Mouse (Mus musculus) midbrain, embryonic 13.5 days (tissue): ENCODE results near the gene Tedc2. TPM values are rescaled to one million over a fixed set of nuclear protein-coding genes. Genes with fewer than 3 reads are reported as not detected.

ENCODE experiments used
- ATAC-seq: fragments of 200-750 bp; cut with Nextera tagmentation; 2 replicates; pipeline ENCODE4 v1.8.0; 2017; ENCODE audit warnings: mild to moderate bottlenecking, moderate TSS enrichment, moderate library complexity
- H3K27ac ChIP-seq: fragments of 300-500 bp; sonication (generic); 2 replicates; pipeline ENCODE4 v1.5.1; 2015; ENCODE audit warnings: inconsistent platforms, mild to moderate bottlenecking, moderate library complexity
- H3K27me3 ChIP-seq: fragments of 300-500 bp; sonication (generic); 2 replicates; pipeline ENCODE4 v1.6.1; 2015; ENCODE audit warnings: mild to moderate bottlenecking, inconsistent platforms
- H3K36me3 ChIP-seq: fragments of 300-500 bp; sonication (generic); 2 replicates; pipeline ENCODE4 v1.6.1; 2015; ENCODE audit warnings: mild to moderate bottlenecking, inconsistent platforms
- H3K4me1 ChIP-seq: fragments of 300-500 bp; sonication (generic); replicated peaks from 2 replicates; pipeline ENCODE4 v1.6.1; 2015; ENCODE audit warnings: inconsistent platforms
- H3K4me2 ChIP-seq: fragments of 300-500 bp; sonication (generic); replicated peaks from 2 replicates; pipeline ENCODE4 v1.6.1; 2015; ENCODE audit warnings: moderate library complexity, mild to moderate bottlenecking, inconsistent platforms
- H3K4me3 ChIP-seq: fragments of 300-500 bp; sonication (generic); replicated peaks from 2 replicates; pipeline ENCODE4 v1.5.1; 2015; ENCODE audit warnings: mild to moderate bottlenecking, inconsistent platforms
- H3K9ac ChIP-seq: fragments of 300-500 bp; sonication (generic); replicated peaks from 2 replicates; pipeline ENCODE4 v1.6.1; 2015; ENCODE audit warnings: mild to moderate bottlenecking, inconsistent platforms
- H3K9me3 ChIP-seq: fragments of 300-500 bp; sonication (generic); 2 replicates; pipeline ENCODE4 v1.6.1; 2016; ENCODE audit warnings: mild to moderate bottlenecking, inconsistent platforms
- WGBS: fragments of 180-500 bp; shearing (Covaris S2); methylation state at CpG from one replicate; pipeline ENCODE4 v1.1.7; 2015; 5-methylcytosine and 5-hydroxymethylcytosine counted together
- polyA plus RNA-seq: library from polyadenylated mRNA; unstranded; fragments of >200 nt; fragmentation: Nextera tagmentation; extraction: Ambion mirVana; gene quantifications from 2 replicates; pipeline ENCODE4 v1.2.1, GENCODE M21; 2015

The Tedc2 gene
- polyA plus RNA-seq: 13.9 and 14.4 TPM in 2 replicates

DNA sequence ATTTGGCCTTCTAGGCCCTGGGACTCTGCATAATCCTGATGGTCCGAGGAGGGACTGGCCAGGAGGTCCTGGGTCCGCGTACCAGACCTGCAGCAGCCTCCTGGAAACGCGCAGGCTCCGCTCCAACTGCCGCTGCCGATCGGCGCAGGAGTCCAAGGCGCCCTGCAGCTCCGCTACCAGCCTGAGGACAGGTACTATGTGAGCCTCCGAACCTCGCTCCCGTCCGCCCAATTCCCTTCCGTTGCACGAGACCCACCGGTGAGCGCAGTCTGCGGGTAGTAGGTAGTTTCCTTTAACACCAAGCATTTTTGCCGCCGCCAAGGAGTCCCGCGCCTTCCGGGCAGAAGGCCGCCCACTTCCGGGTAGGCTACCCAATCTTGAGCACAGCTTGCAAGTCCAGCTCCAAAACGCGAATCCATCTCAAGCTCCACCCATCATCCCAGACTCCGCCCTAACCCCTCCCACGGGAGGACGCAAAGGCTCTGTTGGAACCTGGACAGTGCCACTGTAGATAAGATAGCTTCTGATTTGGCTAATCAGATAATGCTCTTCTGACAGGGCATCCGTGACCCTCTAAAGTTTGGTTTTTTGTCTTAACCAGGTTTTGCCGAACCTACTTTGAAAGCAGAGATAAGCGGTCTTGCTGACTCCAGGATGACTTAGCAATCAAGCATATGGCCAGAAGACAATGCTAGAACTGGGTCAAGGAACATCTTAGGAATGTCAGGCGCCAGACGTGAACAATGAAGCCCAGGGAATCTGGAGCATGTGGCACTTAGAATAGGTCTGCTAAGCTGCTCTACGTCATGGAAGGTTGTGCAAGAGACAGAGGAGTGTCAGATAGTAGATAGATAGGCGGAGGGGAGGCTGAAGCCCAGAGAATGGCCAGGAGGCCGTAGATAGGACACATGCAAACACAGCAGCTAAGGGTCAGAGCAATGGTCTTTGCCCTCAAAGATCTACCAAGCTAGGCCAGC lies at the start of gene Tedc2:
Gene Tedc2 (minus strand): TSS at position 417 of the 977 bp plus-strand sequence.
- Histone ChIP-seq H3K27ac (peak within 1 kb of the TSS; percentile 68; the same call in 1 of the 2 replicates), H3K4me2 (peak within 1 kb of the TSS; percentile 97), H3K36me3 (peaks cover 48% of the 10 kb centered on the region), H3K4me1 (peaks cover 18% of the 10 kb centered on the region), H3K4me3 (peak within 1 kb of the TSS; percentile 88), H3K9me3 (no peaks in the 10 kb centered on the region), H3K9ac (peak within 1 kb of the TSS; percentile 85), H3K27me3 (no peaks in the 10 kb centered on the region)
- 4% methylated on average over 41 of the region's 41 CpGs for WGBS
- ATAC-seq: peak; percentile 95

DNA sequence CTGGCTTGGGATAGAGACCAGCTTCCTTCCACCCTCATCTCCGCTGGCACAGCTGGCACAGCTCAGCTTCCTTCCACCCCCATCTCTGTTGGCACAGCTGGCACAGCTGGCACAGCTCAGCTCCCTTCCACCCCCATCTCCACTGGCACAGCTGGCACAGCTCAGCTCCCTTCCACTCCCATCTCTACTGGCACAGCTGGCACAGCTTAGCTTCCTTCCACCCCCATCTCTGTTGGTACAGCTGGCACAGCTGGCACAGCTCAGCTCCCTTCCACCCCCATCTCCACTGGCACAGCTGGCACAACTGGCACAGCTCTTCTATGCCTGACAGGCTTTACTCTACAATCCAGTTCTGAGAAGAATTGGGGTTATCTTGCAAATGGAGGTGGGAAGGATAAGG lies 46.5 kb upstream of the Tedc2 start:
- 86% methylated on average over 1 of the region's 1 CpGs for WGBS
- H3K9me3 ChIP-seq: peaks cover 5% of the 10 kb centered on the region; the same call in 1 of the 2 replicates
- no peaks in the 10 kb centered on the region for H3K4me1 ChIP-seq
- no peak overlapping the region for H3K4me3 ChIP-seq
- no peaks in the 10 kb centered on the region for H3K27me3 ChIP-seq
- no peaks in the 10 kb centered on the region for H3K36me3 ChIP-seq
- ATAC-seq: no peak
- H3K27ac ChIP-seq: no peak overlapping the region
- H3K4me2 ChIP-seq: no peak overlapping the region
- no peak overlapping the region for H3K9ac ChIP-seq

- no peaks in the 10 kb centered on the region for H3K27me3 ChIP-seq
- no peak for ATAC-seq
- 81% methylated on average over 2 of the region's 2 CpGs for WGBS
- no peak overlapping the region for H3K4me2 ChIP-seq
- no peak overlapping the region for H3K9ac ChIP-seq
- no peaks in the 10 kb centered on the region for H3K36me3 ChIP-seq
- no peak overlapping the region for H3K27ac ChIP-seq
- H3K4me3 ChIP-seq: no peak overlapping the region
- no peaks in the 10 kb centered on the region for H3K4me1 ChIP-seq
- no peaks in the 10 kb centered on the region for H3K9me3 ChIP-seq
Observed at GRCm38 (mm10) chr17:24264766-24265165, 44.1 kb upstream of the Tedc2 start.

DNA sequence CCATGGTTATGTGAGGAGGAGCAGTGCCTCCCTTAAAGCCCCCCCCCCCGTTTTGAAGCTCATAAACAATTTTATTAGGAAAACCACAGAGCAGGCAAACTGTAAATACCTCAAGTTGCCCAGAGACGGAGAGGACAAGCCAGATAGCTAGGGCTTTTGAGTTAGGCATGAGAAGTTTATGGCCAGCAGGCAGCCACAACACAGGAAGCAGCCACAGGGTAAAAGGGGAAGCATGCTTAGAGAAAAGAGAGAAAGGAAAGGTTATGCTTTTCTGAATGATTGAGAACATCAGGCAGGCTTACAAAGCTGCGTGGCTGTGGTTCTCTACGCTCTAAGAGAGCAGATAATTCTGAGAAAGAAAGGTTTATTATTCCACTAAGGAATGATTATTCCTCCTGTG lies 39.9 kb upstream of the Tedc2 start:
- no peak overlapping the region for H3K4me3 ChIP-seq
- H3K9ac ChIP-seq: no peak overlapping the region
- no peaks in the 10 kb centered on the region for H3K36me3 ChIP-seq
- 79% methylated on average over 4 of the region's 4 CpGs for WGBS
- H3K27me3 ChIP-seq: no peaks in the 10 kb centered on the region
- no peak for ATAC-seq
- H3K4me1 ChIP-seq: no peaks in the 10 kb centered on the region
- H3K4me2 ChIP-seq: no peak overlapping the region
- no peak overlapping the region for H3K27ac ChIP-seq
- no peaks in the 10 kb centered on the region for H3K9me3 ChIP-seq

DNA sequence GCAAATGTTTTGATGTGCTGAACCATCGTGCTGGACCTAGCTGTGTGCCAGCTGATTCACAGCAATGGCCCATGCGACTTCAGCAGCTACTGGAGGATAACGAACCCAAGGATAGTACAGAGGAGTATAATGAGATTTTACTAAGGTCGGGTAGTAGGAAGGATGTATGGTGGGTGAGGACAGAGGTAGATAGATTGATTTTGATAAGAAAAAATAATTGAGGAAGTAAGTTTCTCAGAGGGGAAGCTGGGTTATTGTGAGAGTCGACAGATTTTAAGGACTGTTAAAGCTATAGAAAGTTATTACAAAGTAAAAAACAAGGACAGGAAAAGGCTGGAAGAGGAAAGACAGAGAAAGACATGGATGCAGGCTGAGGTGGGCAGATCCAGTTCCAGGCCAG lies 39.1 kb upstream of the Tedc2 start:
- Histone ChIP-seq H3K4me1 (no peaks in the 10 kb centered on the region), H3K4me3 (no peak overlapping the region), H3K9ac (no peak overlapping the region), H3K4me2 (no peak overlapping the region), H3K27me3 (no peaks in the 10 kb centered on the region), H3K36me3 (no peaks in the 10 kb centered on the region), H3K27ac (no peak overlapping the region), H3K9me3 (no peaks in the 10 kb centered on the region)
- no peak for ATAC-seq
- 88% methylated on average over 5 of the region's 5 CpGs for WGBS

DNA sequence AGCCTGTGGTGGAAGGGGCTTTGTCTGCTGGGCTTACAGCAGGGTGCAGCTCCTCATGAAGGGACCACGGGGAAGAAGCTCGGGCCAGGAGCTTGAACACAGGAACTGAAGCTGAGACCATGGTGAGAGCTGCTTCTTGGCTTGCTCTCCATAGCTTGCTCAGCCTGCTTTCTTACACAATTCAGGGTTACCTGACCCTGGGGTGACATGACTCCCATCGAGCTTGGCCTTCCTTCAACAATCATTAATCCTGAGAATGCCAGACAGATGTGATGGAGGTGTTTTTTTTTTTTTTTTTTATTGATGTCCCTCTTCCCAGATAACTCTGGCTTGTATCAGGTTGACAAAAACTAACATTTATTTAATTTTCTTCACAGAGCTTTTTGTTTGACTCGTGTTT lies 38.3 kb upstream of the Tedc2 start:
- WGBS: 75% methylated on average over 4 of the region's 4 CpGs
- H3K9ac ChIP-seq: no peak overlapping the region
- H3K4me3 ChIP-seq: no peak overlapping the region
- H3K9me3 ChIP-seq: no peaks in the 10 kb centered on the region
- H3K4me2 ChIP-seq: no peak overlapping the region
- no peaks in the 10 kb centered on the region for H3K36me3 ChIP-seq
- ATAC-seq: no peak
- no peaks in the 10 kb centered on the region for H3K27me3 ChIP-seq
- H3K4me1 ChIP-seq: no peaks in the 10 kb centered on the region
- no peak overlapping the region for H3K27ac ChIP-seq

- no peak for ATAC-seq
- peaks cover 17% of the 10 kb centered on the region for H3K4me1 ChIP-seq
- H3K27me3 ChIP-seq: no peaks in the 10 kb centered on the region
- no peaks in the 10 kb centered on the region for H3K9me3 ChIP-seq
- no peak overlapping the region for H3K9ac ChIP-seq
- peaks cover 13% of the 10 kb centered on the region for H3K36me3 ChIP-seq
- H3K27ac ChIP-seq: no peak overlapping the region
- 96% methylated on average over 2 of the region's 2 CpGs for WGBS
- H3K4me3 ChIP-seq: no peak overlapping the region
- H3K4me2 ChIP-seq: peak overlapping the region; percentile 82; the same call in 1 of the 2 replicates
Observed at GRCm38 (mm10) chr17:24252329-24252728, 31.7 kb upstream of the Tedc2 start.

DNA sequence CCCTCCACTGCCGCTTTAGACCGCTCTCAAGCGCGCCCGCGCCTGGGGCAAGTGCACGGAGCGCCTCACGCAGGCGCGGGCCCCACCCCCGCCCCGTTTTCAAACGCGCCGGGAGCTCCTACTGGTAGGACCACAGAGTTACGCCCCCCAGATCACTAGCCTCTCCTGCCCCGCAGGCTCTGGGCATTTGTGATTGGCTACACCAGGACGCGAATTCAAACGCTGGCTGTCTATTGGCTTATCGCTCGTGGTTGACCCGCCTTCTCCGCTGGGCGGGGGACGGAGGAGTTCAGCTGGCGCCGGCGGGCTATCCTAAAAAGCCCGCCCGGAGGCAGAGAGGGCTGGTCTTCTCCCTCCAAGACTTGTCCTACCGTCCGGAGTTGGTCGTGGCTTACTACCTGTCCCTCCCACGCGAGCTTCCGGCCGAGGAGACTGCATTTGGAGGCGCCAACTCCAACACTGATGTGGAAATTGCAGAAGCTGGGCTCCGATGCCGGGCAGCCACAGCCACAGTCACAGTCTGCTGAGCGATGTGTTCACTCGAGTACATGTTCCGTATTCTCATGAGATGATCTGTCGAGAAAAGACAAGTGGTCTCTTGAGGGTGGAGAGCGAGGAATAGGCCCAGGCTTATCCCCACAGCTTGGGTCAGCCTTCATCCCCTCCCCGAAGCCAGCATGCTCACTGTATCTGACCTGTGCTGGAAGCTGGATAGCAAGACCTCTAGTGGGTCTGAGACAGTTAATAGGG lies 30.8 kb upstream of the Tedc2 start, which contains the start of gene Ccnf:
Gene Ccnf (minus strand): TSS at position 165 of the 750 bp plus-strand sequence.
- H3K4me1 ChIP-seq: peaks cover 17% of the 10 kb centered on the region
- H3K27ac ChIP-seq: peak within 1 kb of the TSS; percentile 77
- WGBS: under 1% methylated on average over 48 of the region's 48 CpGs
- ATAC-seq: peak; percentile 100
- no peaks in the 10 kb centered on the region for H3K9me3 ChIP-seq
- peak within 1 kb of the TSS; percentile 88 for H3K9ac ChIP-seq
- H3K4me2 ChIP-seq: peak within 1 kb of the TSS; percentile 82
- no peaks in the 10 kb centered on the region for H3K27me3 ChIP-seq
- H3K4me3 ChIP-seq: peak within 1 kb of the TSS; percentile 81
- peaks cover 16% of the 10 kb centered on the region for H3K36me3 ChIP-seq

GRCm38 (mm10) chr17:24250988-24251319 lies 30.3 kb upstream of the Tedc2 start:
- WGBS: under 1% methylated on average over 32 of the region's 32 CpGs
- peaks cover 17% of the 10 kb centered on the region for H3K4me1 ChIP-seq
- H3K36me3 ChIP-seq: peaks cover 18% of the 10 kb centered on the region
- peak overlapping the region; percentile 88 for H3K9ac ChIP-seq
- peak overlapping the region; percentile 81 for H3K4me3 ChIP-seq
- no peaks in the 10 kb centered on the region for H3K9me3 ChIP-seq
- peak overlapping the region; percentile 71 for H3K27ac ChIP-seq
- no peaks in the 10 kb centered on the region for H3K27me3 ChIP-seq
- peak overlapping the region; percentile 82 for H3K4me2 ChIP-seq
- no peak for ATAC-seq

DNA sequence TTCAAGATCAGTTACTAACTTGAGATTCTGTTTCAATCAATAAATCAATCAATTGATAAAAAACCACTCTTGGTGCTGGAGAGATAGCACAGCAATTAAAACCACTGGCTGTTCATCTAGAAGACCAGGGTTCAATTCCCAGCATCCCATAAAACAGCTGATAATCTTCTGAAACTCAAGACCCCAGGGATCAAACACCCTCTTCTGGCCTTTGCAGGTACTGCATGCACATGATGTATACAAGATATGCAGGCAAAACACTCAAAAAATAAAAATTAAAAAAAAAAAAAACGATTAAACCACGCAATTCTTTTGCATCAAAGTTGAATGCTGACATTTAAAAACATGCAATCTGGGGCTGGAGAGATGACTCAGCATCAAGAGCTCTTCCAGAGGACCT lies 28.0 kb upstream of the Tedc2 start:
- no peaks in the 10 kb centered on the region for H3K27me3 ChIP-seq
- 97% methylated on average over 2 of the region's 2 CpGs for WGBS
- no peak overlapping the region for H3K9ac ChIP-seq
- no peak for ATAC-seq
- H3K9me3 ChIP-seq: no peaks in the 10 kb centered on the region
- H3K4me2 ChIP-seq: no peak overlapping the region
- peaks cover 17% of the 10 kb centered on the region for H3K4me1 ChIP-seq
- H3K4me3 ChIP-seq: no peak overlapping the region
- H3K36me3 ChIP-seq: peaks cover 36% of the 10 kb centered on the region
- H3K27ac ChIP-seq: no peak overlapping the region

DNA sequence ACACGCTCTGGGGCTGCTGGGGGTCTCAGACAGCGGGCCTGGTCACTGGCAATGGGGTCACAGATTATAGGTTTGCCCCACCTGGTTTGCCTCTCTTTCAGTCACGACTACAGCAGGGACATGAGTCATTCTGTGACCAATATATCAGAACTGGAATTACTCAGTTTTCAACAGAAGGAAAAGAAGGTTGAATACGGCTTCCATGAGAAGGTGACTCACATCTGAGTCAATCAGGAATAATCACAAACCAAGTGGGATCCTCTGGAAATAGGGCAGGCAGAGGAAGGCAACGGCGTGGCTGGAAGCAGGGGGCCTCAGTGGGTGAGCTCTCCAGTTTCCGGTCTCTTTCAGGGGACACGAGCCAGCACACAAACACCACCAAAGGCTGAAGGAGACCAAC lies 23.4 kb upstream of the Tedc2 start:
- H3K36me3 ChIP-seq: peaks cover 77% of the 10 kb centered on the region
- WGBS: 98% methylated on average over 8 of the region's 8 CpGs
- H3K27me3 ChIP-seq: no peaks in the 10 kb centered on the region
- no peak overlapping the region for H3K27ac ChIP-seq
- no peak overlapping the region for H3K4me2 ChIP-seq
- H3K4me3 ChIP-seq: no peak overlapping the region
- H3K4me1 ChIP-seq: no peaks in the 10 kb centered on the region
- ATAC-seq: no peak
- H3K9me3 ChIP-seq: no peaks in the 10 kb centered on the region
- H3K9ac ChIP-seq: no peak overlapping the region
